Mouse (Mus musculus) ES-Bruce4 (cell line): ENCODE data around the gene Trmt13.

Experiments used
- CTCF ChIP-seq: IDR thresholded peaks from one replicate; pipeline ENCODE4 v1.8.1; 2011; ENCODE audit warnings: low read depth, low read length
- POLR2A ChIP-seq: IDR thresholded peaks from one replicate; pipeline ENCODE4 v1.8.1; 2011; ENCODE audit warnings: low read length; ENCODE audit not compliant: insufficient read depth

GRCm38 (mm10) chr3:116615318-116616068 lies 1.1 kb upstream of the Trmt13 start:
- no peak for TF ChIP-seq CTCF
- no peak for TF ChIP-seq POLR2A
